Comparison of ENCODE assay signal across 8 mouse cellular contexts in the genomic region with DNA sequence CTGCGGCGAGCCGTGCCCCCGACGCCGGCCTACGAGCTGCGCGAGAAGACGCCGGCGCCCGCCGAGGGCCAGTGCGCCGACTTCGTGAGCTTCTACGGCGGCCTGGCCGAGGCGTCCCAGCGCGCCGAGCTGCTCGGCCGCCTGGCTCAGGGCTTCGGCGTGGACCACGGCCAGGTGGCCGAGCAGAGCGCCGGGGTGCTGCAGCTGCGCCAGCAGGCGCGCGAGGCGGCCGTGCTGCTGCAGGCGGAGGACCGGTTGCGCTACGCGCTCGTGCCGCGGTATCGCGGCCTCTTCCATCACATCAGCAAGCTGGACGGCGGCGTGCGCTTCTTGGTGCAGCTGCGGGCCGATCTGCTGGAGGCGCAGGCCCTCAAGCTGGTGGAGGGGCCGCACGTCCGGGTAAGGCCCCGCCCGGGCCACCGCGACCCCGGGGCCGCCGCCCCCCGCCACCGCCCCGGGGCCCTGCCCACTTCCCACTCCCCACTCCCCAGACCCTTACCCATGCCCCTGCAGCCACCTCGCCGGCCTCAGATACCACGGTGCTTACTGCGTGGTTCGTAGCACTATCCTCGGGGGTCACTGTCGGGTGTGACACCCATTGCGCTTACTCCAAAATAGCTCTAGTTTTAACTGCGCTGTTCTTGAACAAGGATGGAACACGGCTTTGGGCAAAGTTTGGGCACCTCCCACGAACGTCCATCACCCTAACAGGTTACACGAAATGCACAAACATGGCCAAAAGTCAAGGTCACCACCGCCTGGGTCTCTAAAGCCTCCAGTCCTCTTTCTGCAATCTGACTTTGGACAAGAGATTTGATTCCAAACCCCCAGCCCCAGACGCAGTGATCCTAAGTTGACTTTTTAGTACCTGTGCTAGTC. TPM values are rescaled to one million over a fixed set of nuclear protein-coding genes. Genes with fewer than 3 reads are reported as not detected.
DNase-seq lines count a peak whose midpoint lies in the region; ATAC-seq and TF ChIP-seq lines count a peak whose summit lies in the region.

No protein-coding gene starts in this region.

- peak overlapping the region; percentile 85 for H3K27ac ChIP-seq in forebrain, embryonic 16.5 days (ENCODE audit: low read length)
- 0 out of 2 replicates have a peak overlapping the region, but pooled peaks have one; percentile 28 for H3K27ac ChIP-seq in olfactory bulb, adult 2 months (ENCODE audit: insufficient read depth, low read depth, low read length)

- TF ChIP-seq POLR2A in olfactory bulb, adult 2 months (IDR thresholded peaks at IDR 0.05; ENCODE audit: insufficient read depth, low read depth, low read length) = no peak

- DNase-seq in adrenal gland, postnatal 14 days = peak; percentile 59
- no peak for DNase-seq in adrenal gland, postnatal 4 days (ENCODE audit: low spot score in 2 of 2)
- DNase-seq in right cerebral cortex, postnatal 4 days = peak; percentile 38
- DNase-seq in right cerebral cortex, postnatal 36 days (ENCODE audit: low spot score in 2 of 2) = no peak
- DNase-seq in liver = peak; percentile 31
- no peak for DNase-seq in frontal cortex, postnatal 25 days (ENCODE audit: low spot score in 2 of 2)

- peak overlapping the region; percentile 92 for H3K9ac ChIP-seq in forebrain, embryonic 16.5 days (replicated peaks; ENCODE audit: low read depth, low read length)

- WGBS in forebrain, embryonic 16.5 days = 6% methylated on average over 70 of the region's 83 CpGs
- WGBS in olfactory bulb, adult 2 months = 4% methylated on average over 83 of the region's 83 CpGs

- H3K9me3 ChIP-seq in forebrain, embryonic 16.5 days (ENCODE audit: control insufficient read depth, low read length) = no peaks in the 10 kb centered on the region

- peak overlapping the region; percentile 98 for H3K4me2 ChIP-seq in forebrain, embryonic 16.5 days (ENCODE audit: low read length)

- TF ChIP-seq CTCF in olfactory bulb, adult 2 months (IDR thresholded peaks at IDR 0.05; ENCODE audit: insufficient read depth, low read depth, low read length) = no peak

- peaks cover 3% of the 10 kb centered on the region; the same call in 1 of the 2 replicates for H3K36me3 ChIP-seq in forebrain, embryonic 16.5 days (ENCODE audit: control insufficient read depth, insufficient read depth)

- H3K27me3 ChIP-seq in forebrain, embryonic 16.5 days (replicated peaks; ENCODE audit: control insufficient read depth, insufficient read depth, low read length) = no peaks in the 10 kb centered on the region

- peak overlapping the region; percentile 88 for H3K4me3 ChIP-seq in forebrain, embryonic 16.5 days (replicated peaks; ENCODE audit: low read length)
- peak overlapping the region; percentile 68 for H3K4me3 ChIP-seq in olfactory bulb, adult 2 months (ENCODE audit: insufficient read depth, low read depth, low read length)

- ATAC-seq in forebrain, embryonic 16.5 days = peak; percentile 64

- H3K4me1 ChIP-seq in forebrain, embryonic 16.5 days (replicated peaks; ENCODE audit: control insufficient read depth, insufficient read depth, low read length) = peaks cover 16% of the 10 kb centered on the region
- peaks cover 28% of the 10 kb centered on the region for H3K4me1 ChIP-seq in olfactory bulb, adult 2 months (ENCODE audit: control insufficient read depth, insufficient read depth, low read length)

RNA-seq across cellular contexts. Expression of a gene that starts 0.6 kb away (rescaled TPM):
- 58.0 and 66.5 TPM in 2 replicates for total RNA-seq in adrenal gland, postnatal 14 days (2021)
- 10 to 100 TPM; 33.7 to 39.1 TPM for total RNA-seq in adrenal gland, postnatal 4 days (2021)
- polyA plus RNA-seq in forebrain, embryonic 16.5 days (2015; fragmentation: Nextera tagmentation; extraction: Ambion mirVana) = 13.0 and 13.9 TPM in 2 replicates
- polyA plus RNA-seq in olfactory bulb, adult 2 months (2012; ENCODE audit: insufficient read depth, insufficient read length, low replicate concordance, missing spikeins) = not detected in 2 replicates

RNA-seq across cellular contexts. Expression of a gene that starts 38.6 kb away (rescaled TPM):
- total RNA-seq in adrenal gland, postnatal 14 days (2021) = 52.9 and 69.1 TPM in 2 replicates
- 10 to 100 TPM; 46.6 to 90.7 TPM for total RNA-seq in adrenal gland, postnatal 4 days (2021)
- polyA plus RNA-seq in forebrain, embryonic 16.5 days (2015; fragmentation: Nextera tagmentation; extraction: Ambion mirVana) = 0.20 TPM in 2 replicates
- not detected in 2 replicates for polyA plus RNA-seq in olfactory bulb, adult 2 months (2012; ENCODE audit: insufficient read depth, insufficient read length, low replicate concordance, missing spikeins)

RNA-seq across cellular contexts. Expression of a gene that starts 51.0 kb away (rescaled TPM):
- total RNA-seq in adrenal gland, postnatal 14 days (2021) = 160 and 163 TPM in 2 replicates
- total RNA-seq in adrenal gland, postnatal 4 days (2021) = 100 to 1,000 TPM; 184 to 185 TPM
- 608 and 664 TPM in 2 replicates for polyA plus RNA-seq in forebrain, embryonic 16.5 days (2015; fragmentation: Nextera tagmentation; extraction: Ambion mirVana)
- polyA plus RNA-seq in olfactory bulb, adult 2 months (2012; ENCODE audit: insufficient read depth, insufficient read length, low replicate concordance, missing spikeins) = not detected in 2 replicates

RNA-seq across cellular contexts. Expression of a gene that starts 51.2 kb away (rescaled TPM):
- total RNA-seq in adrenal gland, postnatal 14 days (2021) = 10.4 and 10.6 TPM in 2 replicates
- total RNA-seq in adrenal gland, postnatal 4 days (2021) = 10 to 100 TPM; 19.4 to 20.8 TPM
- polyA plus RNA-seq in forebrain, embryonic 16.5 days (2015; fragmentation: Nextera tagmentation; extraction: Ambion mirVana) = 11.9 and 28.9 TPM in 2 replicates
- polyA plus RNA-seq in olfactory bulb, adult 2 months (2012; ENCODE audit: insufficient read depth, insufficient read length, low replicate concordance, missing spikeins) = not detected in 2 replicates

Comparison
In these comparisons a context has a peak if more than half of its experiments do, and no peak if none do; other contexts are left out.
1. DNase-seq: peak in adrenal gland, postnatal 14 days (single experiment), right cerebral cortex, postnatal 4 days (single experiment) and liver (single experiment); none in adrenal gland, postnatal 4 days (0 of 2), right cerebral cortex, postnatal 36 days (0 of 2) and frontal cortex, postnatal 25 days (0 of 2).